Mouse (Mus musculus) megakaryocyte, embryonic 14.5 days (primary cell): ENCODE measurements at regions not wholly inside any gene's neighbourhood (a gene's known extent, or its start where the extent isn't known, plus 50 kb on each side); places are given as distances from the start of the nearest gene placed in this dataset.

Experiments
- FLI1 ChIP-seq: IDR thresholded peaks from 2 replicates; pipeline ENCODE4 v1.6.1; 2012; ENCODE audit warnings: low read length, inconsistent platforms, mixed read lengths
- GATA1 ChIP-seq: IDR thresholded peaks from 3 replicates; pipeline ENCODE4 v1.6.1; 2012; ENCODE audit warnings: mixed read lengths, low read length, inconsistent platforms, borderline replicate concordance

DNA sequence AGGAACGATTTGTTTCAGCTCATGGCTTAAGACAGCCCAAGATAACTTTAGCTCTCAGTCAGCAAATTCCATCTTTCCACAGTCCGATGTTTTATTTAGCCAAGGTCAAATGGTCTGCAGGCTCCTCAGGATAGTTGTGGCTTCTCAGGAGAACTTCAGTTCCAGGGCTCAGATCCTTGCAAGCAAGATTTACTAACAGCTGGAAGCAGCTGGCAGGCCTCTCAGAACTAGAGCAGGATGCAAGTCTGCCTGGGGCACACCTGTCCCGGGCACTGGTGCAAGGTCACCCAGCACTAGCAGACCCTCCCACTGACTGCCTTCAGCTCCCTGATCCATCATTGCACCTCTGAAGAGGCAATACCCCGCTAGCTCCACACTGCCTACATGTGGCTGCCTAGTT, 227.8 kb downstream of the Prex1 start:
- TF ChIP-seq GATA1, result no peak
- TF ChIP-seq FLI1, result no peak
